Comparison of ENCODE assay signal across 7 mouse cellular contexts in the genomic region with DNA sequence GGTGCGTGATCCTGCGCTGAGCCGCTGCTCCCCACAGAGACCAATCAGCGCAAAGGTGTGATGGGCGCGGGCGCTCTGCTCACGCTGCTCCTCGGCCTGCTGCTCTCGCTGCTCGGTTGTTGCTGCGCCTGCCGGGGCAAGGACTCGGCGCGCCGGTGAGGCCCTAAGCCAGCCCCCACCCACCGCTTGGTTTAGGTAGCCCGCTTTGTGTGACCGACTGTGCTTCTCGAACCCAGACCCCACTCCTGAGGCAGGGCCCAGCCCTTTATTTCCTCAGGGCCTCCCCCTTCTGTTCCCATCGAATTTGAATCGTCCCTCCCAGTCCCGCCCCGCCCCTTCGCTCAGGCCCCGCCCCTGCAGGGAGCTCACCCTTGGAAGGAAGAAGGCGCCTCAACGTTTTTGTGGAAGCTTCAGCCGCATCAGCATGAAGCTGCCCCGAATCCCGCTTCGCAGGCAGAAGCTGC. TPM values are rescaled to one million over a fixed set of nuclear protein-coding genes. Genes with fewer than 3 reads are reported as not detected.
A peak's percentile ranks its signal among the peaks of the same experiment; 100 is the strongest.
DNase-seq lines count a peak whose midpoint lies in the region; ATAC-seq and TF ChIP-seq lines count a peak whose summit lies in the region.

No protein-coding gene starts in this region.

- WGBS in spleen, adult 2 months = 4% methylated on average over 30 of the region's 33 CpGs
- 13% methylated on average over 33 of the region's 33 CpGs for WGBS in intestine, embryonic 14.5 days
- 1% methylated on average over 33 of the region's 33 CpGs for WGBS in midbrain, embryonic 14.5 days

- TF ChIP-seq POLR2A in spleen, adult 2 months (IDR thresholded peaks at IDR 0.05; ENCODE audit: low read depth, low read length) = no peak

- DNase-seq in spleen, adult 2 months (ENCODE audit: low read depth in 1 of 2, low spot score in 2 of 2) = no peak
- no peak for DNase-seq in spleen, postnatal 14 days (ENCODE audit: low spot score in 2 of 2)
- peak; percentile 81 for DNase-seq in embryo, embryonic 10.5 days (ENCODE audit: low spot score)
- DNase-seq in intestine, embryonic 14.5 days (ENCODE audit: low spot score) = peak; percentile 85
- DNase-seq in midbrain, embryonic 14.5 days = peak; percentile 57
- DNase-seq in right cerebral cortex, postnatal 4 days = no peak
- no peak for DNase-seq in left cerebral cortex, adult 9 months (ENCODE audit: low spot score in 2 of 2)

- peaks cover 28% of the 10 kb centered on the region for H3K4me1 ChIP-seq in spleen, adult 2 months (ENCODE audit: control insufficient read depth, insufficient read depth, insufficient read length)
- H3K4me1 ChIP-seq in intestine, embryonic 14.5 days (replicated peaks; ENCODE audit: control insufficient read depth, insufficient read depth, low read length) = peaks cover 72% of the 10 kb centered on the region
- H3K4me1 ChIP-seq in midbrain, embryonic 14.5 days (ENCODE audit: control insufficient read depth, insufficient read depth, low read length) = peaks cover 21% of the 10 kb centered on the region

- H3K9me3 ChIP-seq in intestine, embryonic 14.5 days (ENCODE audit: control insufficient read depth, low read length) = no peaks in the 10 kb centered on the region
- H3K9me3 ChIP-seq in midbrain, embryonic 14.5 days (ENCODE audit: control insufficient read depth, low read length) = no peaks in the 10 kb centered on the region

- peak overlapping the region; percentile 46 for H3K4me2 ChIP-seq in intestine, embryonic 14.5 days (ENCODE audit: low read length)
- peak overlapping the region; percentile 53 for H3K4me2 ChIP-seq in midbrain, embryonic 14.5 days (ENCODE audit: low read length)

- H3K4me3 ChIP-seq in spleen, adult 2 months (ENCODE audit: extremely low read depth, insufficient read depth, insufficient read length) = peak overlapping the region; percentile 45; the same call in 1 of the 2 replicates
- peak overlapping the region; percentile 20 for H3K4me3 ChIP-seq in intestine, embryonic 14.5 days (ENCODE audit: low read depth, low read length)
- peak overlapping the region; percentile 18 for H3K4me3 ChIP-seq in midbrain, embryonic 14.5 days (replicated peaks; ENCODE audit: low read depth, low read length)

- no peak overlapping the region for H3K27ac ChIP-seq in spleen, adult 2 months (ENCODE audit: insufficient read depth, low read length)
- H3K27ac ChIP-seq in intestine, embryonic 14.5 days (ENCODE audit: low read depth) = no peak overlapping the region
- no peak overlapping the region for H3K27ac ChIP-seq in midbrain, embryonic 14.5 days (replicated peaks; ENCODE audit: low read depth, low read length)

- TF ChIP-seq CTCF in spleen, adult 2 months (IDR thresholded peaks at IDR 0.05; ENCODE audit: extremely low read depth, insufficient read depth, insufficient read length, insufficient replicate concordance) = no peak

- H3K27me3 ChIP-seq in spleen, adult 2 months (ENCODE audit: control insufficient read depth, insufficient read depth, low read length) = peaks cover 37% of the 10 kb centered on the region
- peaks cover 57% of the 10 kb centered on the region for H3K27me3 ChIP-seq in intestine, embryonic 14.5 days (replicated peaks; ENCODE audit: control insufficient read depth, insufficient read depth, low read length)
- peaks cover 76% of the 10 kb centered on the region for H3K27me3 ChIP-seq in midbrain, embryonic 14.5 days (ENCODE audit: control insufficient read depth, insufficient read depth, low read length)

- no peaks in the 10 kb centered on the region for H3K36me3 ChIP-seq in spleen, adult 2 months (ENCODE audit: control insufficient read depth, insufficient read depth, low read length)
- H3K36me3 ChIP-seq in intestine, embryonic 14.5 days (ENCODE audit: control insufficient read depth, insufficient read depth, low read length) = peaks cover 14% of the 10 kb centered on the region; the same call in 1 of the 2 replicates
- H3K36me3 ChIP-seq in midbrain, embryonic 14.5 days (ENCODE audit: control insufficient read depth, insufficient read depth, low read length) = no peaks in the 10 kb centered on the region

- peak; percentile 13; the same call in 1 of the 2 replicates for ATAC-seq in intestine, embryonic 14.5 days (replicated peaks; ENCODE audit: low FRiP score, low TSS enrichment, low read depth)
- no peak for ATAC-seq in midbrain, embryonic 14.5 days (ENCODE audit: low FRiP score, low TSS enrichment)

- H3K9ac ChIP-seq in intestine, embryonic 14.5 days (ENCODE audit: low read length) = no peak overlapping the region
- H3K9ac ChIP-seq in midbrain, embryonic 14.5 days (replicated peaks; ENCODE audit: low read length) = no peak overlapping the region

RNA-seq across cellular contexts. Expression of gene Scarf2, which starts 7.4 kb away (rescaled TPM):
- 27.6 and 40.8 TPM in 2 replicates for polyA plus RNA-seq in spleen, adult 2 months (2012; rRNA removed)
- polyA plus RNA-seq in intestine, embryonic 14.5 days (2014; fragmentation: Nextera tagmentation; extraction: Ambion mirVana) = 16.2 and 18.2 TPM in 2 replicates
- 0.55 and 1.0 TPM in 2 replicates for polyA plus RNA-seq in midbrain, embryonic 14.5 days (2014; fragmentation: Nextera tagmentation; extraction: Ambion mirVana)

RNA-seq across cellular contexts. Expression of gene B830017H08Rik, which starts 28.4 kb away (rescaled TPM):
- polyA plus RNA-seq in spleen, adult 2 months (2012; rRNA removed) = not detected in 2 replicates
- polyA plus RNA-seq in intestine, embryonic 14.5 days (2014; fragmentation: Nextera tagmentation; extraction: Ambion mirVana) = 0.13 TPM in 1 of 2 replicates, not detected in the other
- 2.4 and 5.3 TPM in 2 replicates for polyA plus RNA-seq in midbrain, embryonic 14.5 days (2014; fragmentation: Nextera tagmentation; extraction: Ambion mirVana)

RNA-seq across cellular contexts. Expression of gene Car15, which starts 33.7 kb away (rescaled TPM):
- polyA plus RNA-seq in spleen, adult 2 months (2012; rRNA removed) = 10.0 and 11.2 TPM in 2 replicates
- polyA plus RNA-seq in intestine, embryonic 14.5 days (2014; fragmentation: Nextera tagmentation; extraction: Ambion mirVana) = 2.4 and 2.7 TPM in 2 replicates
- 3.8 and 3.9 TPM in 2 replicates for polyA plus RNA-seq in midbrain, embryonic 14.5 days (2014; fragmentation: Nextera tagmentation; extraction: Ambion mirVana)

RNA-seq across cellular contexts. Expression of gene Klhl22, which starts 45.1 kb away (rescaled TPM):
- polyA plus RNA-seq in spleen, adult 2 months (2012; rRNA removed) = 20.0 and 25.5 TPM in 2 replicates
- polyA plus RNA-seq in intestine, embryonic 14.5 days (2014; fragmentation: Nextera tagmentation; extraction: Ambion mirVana) = 66.5 and 70.8 TPM in 2 replicates
- polyA plus RNA-seq in midbrain, embryonic 14.5 days (2014; fragmentation: Nextera tagmentation; extraction: Ambion mirVana) = 75.5 and 75.6 TPM in 2 replicates

Comparison
In these comparisons a context has a peak if more than half of its experiments do, and no peak if none do; other contexts are left out.
1. DNase-seq: peak in embryo, embryonic 10.5 days (single experiment), intestine, embryonic 14.5 days (single experiment) and midbrain, embryonic 14.5 days (single experiment); none in spleen, adult 2 months (0 of 2), spleen, postnatal 14 days (0 of 2), right cerebral cortex, postnatal 4 days (single experiment) and left cerebral cortex, adult 9 months (0 of 2).
2. Peak in every context shown above with its lines, with median percentiles within 50 percentile points of each other: H3K4me3 ChIP-seq.